Mouse (Mus musculus): ENCODE measurements around the gene C130073F10Rik. TPM values are rescaled to one million over a fixed set of nuclear protein-coding genes. Genes with fewer than 3 reads are reported as not detected.
"Not testable (repeated sequence)": the region's sequence is repeated elsewhere in the genome, so short reads cannot be mapped to it uniquely, and the experiment has no call there.

The C130073F10Rik gene
- not detected in 2 replicates for polyA plus RNA-seq (2012)

DNA sequence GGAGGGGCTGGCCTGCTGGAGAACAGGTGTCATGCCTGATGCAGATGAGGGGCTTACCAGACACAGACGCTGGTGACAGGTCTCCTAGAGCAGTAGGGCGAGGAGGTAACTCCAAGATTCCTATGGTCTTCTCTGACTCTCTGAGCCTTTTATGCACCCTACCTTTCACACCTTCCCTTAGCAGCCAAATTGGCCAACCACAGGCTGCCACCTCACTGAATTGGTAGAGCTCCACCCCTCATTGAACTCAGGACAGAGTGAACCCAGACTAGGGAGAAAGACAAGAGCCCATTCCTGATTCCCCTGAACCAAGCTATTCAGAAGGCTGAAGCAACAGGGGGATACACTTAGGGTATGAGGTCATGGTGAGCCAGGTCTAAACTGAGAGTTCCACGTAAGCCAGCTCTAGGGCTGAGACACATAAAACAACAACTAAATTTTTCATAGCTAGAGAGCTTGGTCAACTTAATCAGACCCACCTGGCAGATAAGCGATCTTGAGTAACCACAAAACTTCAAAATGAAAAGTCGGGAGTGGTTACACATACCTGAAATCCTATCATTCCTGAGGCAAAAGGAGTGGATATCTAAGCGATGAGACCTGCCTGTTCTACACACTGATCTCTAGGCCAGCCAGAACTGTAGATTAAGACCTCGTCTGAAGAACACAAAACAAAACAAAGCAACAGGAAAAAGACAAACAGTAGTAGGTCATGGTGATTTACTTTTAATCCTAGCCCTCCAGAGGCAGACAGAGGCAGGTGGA is at the start of gene C130073F10Rik:
C130073F10Rik (minus strand) TSS at position 134 of the 765 bp plus-strand sequence.
- no peak for TF ChIP-seq GATA1 (IDR thresholded peaks at IDR 0.05; ENCODE audit: low read length)

DNA sequence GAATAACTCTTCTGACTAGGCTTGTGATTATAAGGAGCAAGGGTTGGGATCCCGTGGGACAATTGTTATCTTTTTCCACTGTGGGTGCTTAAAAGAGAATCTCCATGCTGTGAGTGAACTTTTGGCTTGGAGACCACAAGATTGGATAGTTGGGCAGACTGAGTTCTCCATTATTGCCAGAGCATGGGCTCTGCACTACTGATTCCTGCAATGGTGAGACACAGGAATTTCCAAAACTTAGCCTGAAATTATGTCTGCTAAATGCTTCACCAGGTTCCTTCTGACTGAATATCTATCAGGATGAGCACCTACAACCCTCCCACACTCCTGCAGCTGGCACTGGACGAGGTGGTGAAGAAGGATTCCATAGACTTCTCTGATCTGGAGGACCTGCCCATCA is 46.5 kb upstream of the C130073F10Rik start, which contains the start of gene Gm12794:
Gm12794 (plus strand) TSS at position 301 of the 400 bp plus-strand sequence.
- TF ChIP-seq GATA1 (IDR thresholded peaks at IDR 0.05; ENCODE audit: low read length) = not testable (repeated sequence)

DNA sequence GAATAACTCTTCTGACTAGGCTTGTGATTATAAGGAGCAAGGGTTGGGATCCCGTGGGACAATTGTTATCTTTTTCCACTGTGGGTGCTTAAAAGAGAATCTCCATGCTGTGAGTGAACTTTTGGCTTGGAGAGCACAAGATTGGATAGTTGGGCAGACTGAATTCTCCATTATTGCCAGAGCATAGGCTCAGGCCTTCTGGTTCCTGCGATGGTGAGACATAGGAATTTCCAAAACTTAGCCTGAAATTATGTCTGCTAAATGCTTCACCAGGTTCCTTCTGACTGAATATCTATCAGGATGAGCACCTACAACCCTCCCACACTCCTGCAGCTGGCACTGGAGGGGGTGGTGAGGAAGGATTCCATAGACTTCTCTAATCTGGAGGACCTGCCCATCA is 15.2 kb upstream of the C130073F10Rik start, which contains the start of gene Gm12800:
Gm12800 (plus strand) TSS at position 301 of the 400 bp plus-strand sequence.
- not testable (repeated sequence) for TF ChIP-seq GATA1 (IDR thresholded peaks at IDR 0.05; ENCODE audit: low read length)

DNA sequence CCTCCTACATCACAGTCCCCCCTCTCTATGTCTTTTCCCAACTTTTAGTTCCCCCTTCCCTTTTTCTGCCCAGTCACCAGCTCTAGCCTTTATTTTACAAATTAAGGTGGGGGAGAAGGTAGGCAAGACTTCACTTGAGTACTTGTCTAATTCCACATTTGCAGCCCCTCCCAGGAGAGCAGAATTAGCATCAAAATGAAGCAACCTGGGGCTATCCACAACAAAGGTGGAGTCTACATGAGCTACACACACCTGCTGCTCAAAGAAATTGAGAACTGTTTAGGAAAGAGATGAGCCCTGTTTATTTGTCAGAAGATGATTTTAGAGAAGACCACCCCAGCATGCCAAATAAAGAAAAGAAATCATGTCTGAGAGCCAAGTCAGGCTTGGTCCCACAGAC is 4.2 kb downstream of the C130073F10Rik start:
- TF ChIP-seq GATA1 (IDR thresholded peaks at IDR 0.05; ENCODE audit: low read length) = no peak

DNA sequence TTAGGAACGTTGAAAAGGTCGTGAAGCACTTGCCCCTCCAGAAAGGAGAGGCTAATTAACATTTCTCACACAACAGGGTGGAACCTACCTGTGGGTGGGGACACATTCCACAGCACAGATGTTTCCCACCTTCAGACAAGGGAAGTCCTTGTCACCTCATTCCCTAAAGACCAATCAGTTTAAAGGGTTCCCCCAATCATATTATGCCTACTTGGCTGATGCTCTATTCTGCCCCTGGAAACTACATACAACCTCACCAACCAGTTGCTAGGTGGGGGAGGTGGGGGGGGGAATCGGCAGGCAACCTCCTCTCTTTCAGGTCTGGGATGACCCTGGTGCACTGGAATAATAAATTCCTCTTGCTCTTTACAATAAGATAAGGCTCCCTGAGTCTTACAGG is 9.9 kb downstream of the C130073F10Rik start:
- no peak for TF ChIP-seq GATA1 (IDR thresholded peaks at IDR 0.05; ENCODE audit: low read length)

DNA sequence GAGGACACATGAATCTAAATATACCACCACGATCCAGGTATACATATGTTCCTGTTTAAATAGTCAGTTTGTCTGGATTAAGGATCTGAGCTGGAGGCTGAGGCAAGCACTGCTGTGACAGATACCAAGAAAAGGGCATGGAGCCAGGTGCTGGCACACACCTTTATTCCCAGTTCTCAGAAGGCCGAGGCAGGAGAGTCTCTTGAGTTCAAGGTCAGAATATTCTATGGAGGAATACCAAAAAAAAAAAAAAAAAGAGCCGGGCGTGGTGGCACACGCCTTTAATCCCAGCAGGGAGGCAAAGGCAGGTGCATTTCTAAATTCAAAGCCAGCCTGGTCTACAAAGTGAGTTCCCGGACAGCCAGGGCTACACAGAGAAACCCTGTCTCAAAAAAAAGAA is 31.3 kb downstream of the C130073F10Rik start:
- no peak for TF ChIP-seq GATA1 (IDR thresholded peaks at IDR 0.05; ENCODE audit: low read length)

DNA sequence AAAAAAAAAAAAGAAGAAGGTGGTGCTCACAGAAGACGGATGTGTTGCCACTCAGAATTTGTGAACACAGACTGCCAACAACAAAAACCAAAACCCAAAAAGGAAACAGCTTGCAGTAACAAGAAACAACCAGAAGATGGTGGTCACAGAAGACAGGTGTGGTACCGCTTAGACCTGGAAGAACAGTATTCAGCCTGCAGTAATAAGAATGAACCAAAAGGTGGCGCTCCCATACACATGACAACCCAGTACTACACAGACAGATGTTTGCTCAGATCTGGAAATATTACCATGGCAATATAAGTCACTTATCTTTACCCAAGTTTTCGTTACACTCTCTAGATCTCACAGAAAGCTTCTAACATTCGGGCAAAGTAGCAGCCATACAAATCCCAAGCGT is 32.7 kb downstream of the C130073F10Rik start:
- TF ChIP-seq GATA1 (IDR thresholded peaks at IDR 0.05; ENCODE audit: low read length) = no peak

DNA sequence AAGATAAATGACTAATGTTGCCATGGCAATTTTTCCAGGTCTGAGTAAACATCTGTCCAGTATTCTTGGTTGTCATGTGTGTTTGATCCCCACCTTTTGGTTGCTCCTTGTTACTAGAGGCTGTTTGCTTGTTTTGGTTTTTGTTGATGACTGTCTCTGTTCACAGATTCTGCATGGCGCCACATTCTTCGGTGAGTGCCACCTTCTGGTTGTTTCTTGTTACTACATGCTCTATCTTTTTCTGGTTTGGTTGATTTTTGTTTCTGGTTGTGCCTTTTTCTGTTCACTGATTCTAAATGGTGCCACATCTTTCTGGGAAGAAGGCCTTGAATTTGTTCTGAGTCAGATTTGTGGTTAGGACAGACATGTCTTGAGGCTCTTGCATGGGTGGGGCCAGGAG is 42.7 kb downstream of the C130073F10Rik start:
- no peak for TF ChIP-seq GATA1 (IDR thresholded peaks at IDR 0.05; ENCODE audit: low read length)

DNA sequence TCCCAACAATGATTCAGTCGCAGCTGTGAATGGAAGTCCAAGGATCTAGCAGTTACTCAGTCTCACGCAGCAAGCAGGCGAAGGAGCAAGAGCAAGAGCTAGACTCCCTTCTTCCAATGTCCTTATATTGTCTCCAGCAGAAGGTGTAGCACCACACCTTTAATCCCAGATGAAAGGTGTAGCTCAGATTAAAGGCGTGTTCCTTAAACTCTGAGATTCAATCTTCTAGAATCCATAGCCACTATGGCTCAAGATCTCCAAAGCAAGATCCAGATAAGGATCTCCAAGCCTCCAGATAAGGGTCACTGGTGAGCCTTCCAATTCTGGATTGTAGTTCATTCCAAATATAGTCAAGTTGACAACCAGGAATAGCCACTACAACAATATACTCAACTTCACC is 49.7 kb downstream of the C130073F10Rik start, which contains the start of gene B020004J07Rik:
B020004J07Rik (minus strand) TSS at position 101 of the 400 bp plus-strand sequence.
- not testable (repeated sequence) for TF ChIP-seq GATA1 (IDR thresholded peaks at IDR 0.05; ENCODE audit: low read length)

Other genes with a start within 250 kb of the C130073F10Rik start
- 13.3 and 13.4 TPM in 2 replicates for gene Leprot, start 246.1 kb downstream of the C130073F10Rik start, polyA plus RNA-seq (2012)
- not detected in 2 replicates for gene Lepr, start 176.4 kb downstream of the C130073F10Rik start, polyA plus RNA-seq (2012)
- gene B020004J07Rik, start 49.8 kb downstream of the C130073F10Rik start, polyA plus RNA-seq (2012) = not detected in 2 replicates
- not detected in 2 replicates for gene Gm12800, start 15.3 kb upstream of the C130073F10Rik start, polyA plus RNA-seq (2012)
- not detected in 2 replicates for gene Gm12794, start 46.6 kb upstream of the C130073F10Rik start, polyA plus RNA-seq (2012)
- gene Gm12790, start 87.3 kb upstream of the C130073F10Rik start, polyA plus RNA-seq (2012) = not detected in 2 replicates
- not detected in 2 replicates for gene Gm12789, start 92.8 kb upstream of the C130073F10Rik start, polyA plus RNA-seq (2012)
- not detected in 2 replicates for gene Pde4b, start 193.8 kb upstream of the C130073F10Rik start, polyA plus RNA-seq (2012)